Mouse (Mus musculus) kidney, adult 2 months (tissue): ENCODE data around the gene Atp8b5. TPM values are rescaled to one million over a fixed set of nuclear protein-coding genes. Genes with fewer than 3 reads are reported as not detected.

Source experiments
- DNase-seq: peaks from one replicate; pipeline ENCODE4 v3.0.0; 2021
- H3K27ac ChIP-seq: fragments of 200-500 bp; 2 replicates; pipeline ENCODE4 v1.5.1; 2012; ENCODE audit warnings: low read depth, low read length, control low read depth, inconsistent platforms; ENCODE audit not compliant: insufficient read depth
- H3K27me3 ChIP-seq: fragments of 200-500 bp; replicated peaks from 2 replicates; pipeline ENCODE4 v1.6.1; 2012; ENCODE audit warnings: mild to moderate bottlenecking, moderate library complexity, low read length, inconsistent platforms; ENCODE audit not compliant: control insufficient read depth, insufficient read depth
- H3K36me3 ChIP-seq: fragments of 200-500 bp; 2 replicates; pipeline ENCODE4 v1.6.1; 2012; ENCODE audit warnings: mild to moderate bottlenecking, moderate library complexity, low read length, inconsistent platforms; ENCODE audit not compliant: control insufficient read depth, insufficient read depth
- H3K4me1 ChIP-seq: fragments of 200-500 bp; 2 replicates; pipeline ENCODE4 v1.6.1; 2011; ENCODE audit warnings: low read length; ENCODE audit not compliant: control insufficient read depth, insufficient read depth
- H3K4me3 ChIP-seq: fragments of 200-500 bp; 2 replicates; pipeline ENCODE4 v1.5.1; 2011; ENCODE audit warnings: mild to moderate bottlenecking, low read depth, low read length, control low read depth; ENCODE audit not compliant: insufficient read depth
- CTCF ChIP-seq: fragments of 200-500 bp; conservative IDR thresholded peaks from 2 replicates; pipeline ENCODE4 v1.5.1; 2011; ENCODE audit warnings: low read depth, mild to moderate bottlenecking, control low read depth, low read length, moderate library complexity, mixed read lengths; ENCODE audit not compliant: insufficient read depth, insufficient read length
- POLR2A ChIP-seq: fragments of 200-500 bp; IDR thresholded peaks from one replicate; pipeline ENCODE4 v1.6.1; 2011; ENCODE audit warnings: low read depth, low read length, control low read depth
- WGBS: fragments of 180-500 bp; shearing (Covaris S2); methylation state at CpG from one replicate; pipeline ENCODE4 v1.1.7; 2018; 5-methylcytosine and 5-hydroxymethylcytosine counted together
- polyA plus RNA-seq: library from polyadenylated mRNA; depleted of rRNA; stranded (reverse); fragments of >200 nt; gene quantifications from 2 replicates; pipeline ENCODE4 v1.2.3, GENCODE M21; 2012; rRNA removed

Gene Atp8b5
- polyA plus RNA-seq: 0.38 and 0.54 TPM in 2 replicates

DNA sequence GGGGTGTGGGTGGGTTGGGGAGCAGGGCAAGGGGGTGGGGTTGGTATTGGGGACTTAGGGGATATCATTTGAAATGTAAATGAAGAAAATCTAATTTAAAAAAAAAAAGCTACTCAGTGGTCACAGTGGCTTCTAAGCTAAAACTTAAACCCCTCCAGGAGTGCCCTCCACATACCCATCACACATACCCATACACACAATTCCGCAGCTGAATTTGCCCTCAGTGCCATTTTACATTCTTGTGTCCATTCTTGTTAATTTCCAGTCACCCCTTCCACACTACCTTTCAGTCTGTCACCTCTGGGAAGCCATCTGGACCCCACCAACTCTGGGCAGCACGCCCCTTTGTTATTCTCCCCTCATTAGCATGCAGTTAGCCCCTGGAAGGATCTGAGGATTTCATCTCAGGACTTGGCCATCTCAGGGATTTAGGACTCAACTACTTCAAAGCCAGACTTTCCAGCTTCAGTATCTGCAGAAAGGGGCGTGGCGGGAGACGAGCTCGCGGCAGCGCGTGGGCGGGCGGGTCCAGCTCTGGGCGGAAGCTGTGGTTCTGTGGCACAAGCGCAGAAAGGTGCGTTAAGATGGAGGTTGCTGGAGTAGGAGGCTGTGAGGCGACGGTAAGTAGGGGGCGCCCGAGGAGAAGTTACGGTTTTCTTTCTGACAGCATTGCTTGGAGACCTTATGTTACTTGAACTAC is at the start of gene Atp8b5:
Atp8b5 (plus strand) TSS at position 537 of the 700 bp plus-strand sequence.
- H3K4me3 ChIP-seq: peak within 1 kb of the TSS; percentile 49; the same call in 1 of the 2 replicates
- peak; percentile 91 for DNase-seq
- H3K27me3 ChIP-seq: no peaks in the 10 kb centered on the region
- H3K27ac ChIP-seq: no peak within 1 kb of the TSS
- TF ChIP-seq CTCF (peak; percentile 77), POLR2A (no peak)
- H3K4me1 ChIP-seq: no peaks in the 10 kb centered on the region; the same call in 1 of the 2 replicates
- no peaks in the 10 kb centered on the region for H3K36me3 ChIP-seq
- WGBS: 5% methylated on average over 19 of the region's 19 CpGs

DNA sequence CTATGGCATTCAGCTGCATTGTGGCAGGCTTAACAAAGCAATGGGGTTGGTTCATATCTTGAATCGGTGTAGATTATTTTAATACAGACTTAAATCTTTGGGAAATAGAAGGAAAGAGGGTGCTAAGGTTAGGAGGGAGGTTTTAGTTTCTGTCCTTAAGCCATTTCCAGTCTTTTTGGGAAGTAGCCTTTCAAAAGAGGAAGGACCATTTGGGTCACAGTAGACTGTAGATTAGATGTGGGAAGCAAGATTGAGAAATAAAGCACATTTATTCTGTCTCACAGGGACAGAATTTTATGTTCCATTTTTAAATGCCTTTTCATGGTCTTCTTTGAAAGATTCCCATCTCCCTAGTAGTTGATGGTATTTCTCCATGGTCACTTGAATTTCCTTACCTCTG is 49.0 kb upstream of the Atp8b5 start:
- TF ChIP-seq POLR2A (no peak), CTCF (no peak)
- H3K4me3 ChIP-seq: no peak overlapping the region
- 96% methylated on average over 1 of the region's 1 CpGs for WGBS
- no peak for DNase-seq
- H3K36me3 ChIP-seq: no peaks in the 10 kb centered on the region
- H3K4me1 ChIP-seq: no peaks in the 10 kb centered on the region; the same call in 1 of the 2 replicates
- H3K27ac ChIP-seq: no peak overlapping the region
- H3K27me3 ChIP-seq: no peaks in the 10 kb centered on the region

DNA sequence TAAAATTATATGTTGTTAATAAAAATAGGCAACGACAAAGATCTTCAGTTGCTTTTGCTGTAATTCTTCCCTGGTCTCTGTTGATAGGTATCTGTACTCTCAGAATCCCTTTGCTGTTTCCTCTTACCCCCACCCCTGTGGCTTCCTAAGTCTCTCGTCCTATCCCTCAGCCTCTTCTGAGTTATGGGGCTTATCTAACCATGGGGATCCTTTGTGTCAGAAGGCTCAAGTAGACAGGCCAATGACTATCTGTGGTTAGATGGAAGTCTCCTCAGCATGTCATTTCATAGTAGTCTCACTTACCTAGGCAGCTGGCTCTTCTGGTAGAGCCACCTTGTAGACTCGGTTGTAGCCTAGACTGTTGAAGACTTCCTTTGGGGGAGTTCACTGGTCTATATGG is 35.1 kb upstream of the Atp8b5 start:
- H3K4me1 ChIP-seq: no peaks in the 10 kb centered on the region
- no peaks in the 10 kb centered on the region for H3K36me3 ChIP-seq
- H3K27me3 ChIP-seq: no peaks in the 10 kb centered on the region
- 94% methylated on average over 3 of the region's 3 CpGs for WGBS
- DNase-seq: no peak
- H3K4me3 ChIP-seq: no peak overlapping the region
- H3K27ac ChIP-seq: no peak overlapping the region
- TF ChIP-seq CTCF (no peak), POLR2A (no peak)

DNA sequence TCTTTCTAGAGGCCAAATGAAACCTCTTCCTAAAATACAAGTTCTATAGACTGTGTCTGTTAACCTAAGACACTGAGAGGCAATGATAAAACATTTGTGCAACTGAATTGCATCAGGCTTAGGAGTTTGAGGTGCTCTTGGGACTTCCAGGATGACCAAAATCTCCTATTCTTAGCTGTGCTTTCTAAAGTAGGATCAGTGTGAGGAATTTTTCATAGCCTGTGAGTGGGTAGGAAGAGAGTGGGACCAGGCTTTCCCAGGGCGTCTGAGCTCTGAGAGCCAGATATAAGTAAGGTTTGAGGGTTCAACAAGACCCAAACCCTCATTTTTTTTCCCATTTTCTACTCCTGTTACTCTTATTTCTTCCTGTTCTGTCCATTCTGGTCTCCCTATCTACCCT is 34.0 kb upstream of the Atp8b5 start:
- H3K27ac ChIP-seq: no peak overlapping the region
- H3K36me3 ChIP-seq: no peaks in the 10 kb centered on the region
- TF ChIP-seq CTCF (no peak), POLR2A (no peak)
- H3K27me3 ChIP-seq: no peaks in the 10 kb centered on the region
- 97% methylated on average over 1 of the region's 1 CpGs for WGBS
- no peak overlapping the region for H3K4me3 ChIP-seq
- DNase-seq: no peak
- H3K4me1 ChIP-seq: no peaks in the 10 kb centered on the region

DNA sequence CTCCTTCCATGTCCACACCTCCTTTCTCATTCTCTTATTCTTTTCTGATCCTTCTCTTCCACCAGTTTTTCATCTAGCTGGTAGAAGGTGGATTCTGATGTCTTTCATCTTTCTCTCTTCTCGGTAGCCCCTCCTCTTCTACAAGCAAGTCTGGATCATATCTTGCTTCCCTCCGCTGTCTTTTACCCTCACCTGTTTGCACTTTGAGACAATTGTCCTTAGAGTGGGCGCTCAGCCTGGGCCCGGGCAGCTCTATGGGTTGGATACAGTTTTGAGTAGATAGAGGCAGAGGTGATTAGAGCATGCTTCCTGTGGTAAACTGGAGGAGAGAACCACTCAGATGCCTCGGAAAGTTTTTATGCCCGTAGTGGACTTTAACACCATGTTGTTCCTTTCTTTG is 33.5 kb upstream of the Atp8b5 start:
- no peak overlapping the region for H3K4me3 ChIP-seq
- no peaks in the 10 kb centered on the region for H3K4me1 ChIP-seq
- H3K36me3 ChIP-seq: no peaks in the 10 kb centered on the region
- WGBS: 91% methylated on average over 6 of the region's 6 CpGs
- TF ChIP-seq CTCF (no peak), POLR2A (no peak)
- DNase-seq: no peak
- H3K27ac ChIP-seq: no peak overlapping the region
- H3K27me3 ChIP-seq: no peaks in the 10 kb centered on the region

DNA sequence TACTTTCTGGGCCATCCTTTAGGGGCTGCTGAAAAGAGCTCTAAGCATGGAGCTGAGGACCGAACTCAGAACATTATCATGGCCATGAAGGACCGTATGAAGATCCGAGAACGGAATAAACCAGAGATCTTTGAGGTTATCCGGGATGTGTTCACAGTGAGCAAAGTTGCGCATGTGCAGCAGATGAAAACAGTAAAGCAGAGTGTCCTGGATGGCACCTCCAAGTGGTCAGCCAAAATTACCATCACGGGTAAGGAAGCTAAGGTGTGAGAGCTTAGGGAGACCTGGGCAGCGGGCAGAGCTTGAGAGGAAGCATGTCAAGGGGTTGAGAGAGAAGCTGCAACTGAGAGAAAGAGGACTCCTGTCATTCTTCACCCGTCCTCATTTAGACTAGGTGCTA is 30.1 kb upstream of the Atp8b5 start:
- no peak overlapping the region for H3K27ac ChIP-seq
- H3K36me3 ChIP-seq: no peaks in the 10 kb centered on the region
- WGBS: 94% methylated on average over 9 of the region's 9 CpGs
- no peak for DNase-seq
- TF ChIP-seq POLR2A (no peak), CTCF (no peak)
- H3K4me1 ChIP-seq: no peaks in the 10 kb centered on the region
- no peaks in the 10 kb centered on the region for H3K27me3 ChIP-seq
- no peak overlapping the region for H3K4me3 ChIP-seq

DNA sequence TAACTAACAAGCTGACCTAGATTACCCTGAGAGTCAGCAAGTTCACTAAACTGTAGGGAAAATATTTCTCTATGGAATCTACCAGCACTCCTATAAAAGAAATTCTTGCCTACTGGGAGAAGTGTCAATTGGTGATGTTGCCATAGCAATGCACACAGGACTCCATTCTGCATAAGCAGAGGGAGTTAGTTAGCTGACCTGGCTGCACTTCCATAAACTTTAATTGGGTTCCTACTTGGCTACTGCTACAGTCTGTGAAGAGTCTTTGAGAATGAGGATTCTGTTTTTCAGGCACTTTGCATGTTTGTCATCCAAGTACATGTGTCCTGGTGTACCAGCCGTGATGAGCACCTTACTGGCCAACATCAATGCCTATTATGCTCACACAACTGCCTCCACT is 26.2 kb upstream of the Atp8b5 start:
- WGBS: 88% methylated on average over 1 of the region's 1 CpGs
- Histone ChIP-seq H3K4me1 (no peaks in the 10 kb centered on the region), H3K36me3 (no peaks in the 10 kb centered on the region), H3K27me3 (no peaks in the 10 kb centered on the region), H3K27ac (no peak overlapping the region), H3K4me3 (no peak overlapping the region)
- DNase-seq: no peak
- no peak for TF ChIP-seq CTCF
- TF ChIP-seq POLR2A: no peak

DNA sequence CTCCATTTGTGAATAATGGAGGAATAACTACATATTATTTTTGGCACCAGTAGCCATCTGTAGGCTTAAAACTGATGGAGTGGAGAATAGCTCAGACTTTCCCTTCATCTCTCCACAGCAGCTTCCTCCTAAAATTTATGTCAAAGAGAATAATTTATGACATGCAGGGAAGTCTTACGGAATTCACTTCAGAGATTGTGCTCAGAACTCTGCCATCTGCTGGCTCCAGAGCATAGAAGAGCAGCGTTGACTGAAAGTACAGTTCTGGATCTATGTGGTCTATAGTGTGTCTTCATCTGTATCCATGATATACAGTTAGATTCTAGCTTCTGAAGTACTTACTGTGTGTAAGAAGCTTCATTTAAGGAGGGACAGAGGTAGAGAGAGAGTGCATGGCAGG is 22.9 kb upstream of the Atp8b5 start:
- TF ChIP-seq POLR2A: no peak
- no peak for TF ChIP-seq CTCF

More for the DNA sequence above, 22.9 kb upstream of the Atp8b5 start:
- Histone ChIP-seq H3K27me3 (no peaks in the 10 kb centered on the region), H3K4me3 (no peak overlapping the region), H3K4me1 (no peaks in the 10 kb centered on the region), H3K36me3 (no peaks in the 10 kb centered on the region), H3K27ac (no peak overlapping the region)
- WGBS: 30% methylated on average over 2 of the region's 2 CpGs
- DNase-seq: peak; percentile 5
